Mouse (Mus musculus): ENCODE results near the gene Zfp518b.

DNA sequence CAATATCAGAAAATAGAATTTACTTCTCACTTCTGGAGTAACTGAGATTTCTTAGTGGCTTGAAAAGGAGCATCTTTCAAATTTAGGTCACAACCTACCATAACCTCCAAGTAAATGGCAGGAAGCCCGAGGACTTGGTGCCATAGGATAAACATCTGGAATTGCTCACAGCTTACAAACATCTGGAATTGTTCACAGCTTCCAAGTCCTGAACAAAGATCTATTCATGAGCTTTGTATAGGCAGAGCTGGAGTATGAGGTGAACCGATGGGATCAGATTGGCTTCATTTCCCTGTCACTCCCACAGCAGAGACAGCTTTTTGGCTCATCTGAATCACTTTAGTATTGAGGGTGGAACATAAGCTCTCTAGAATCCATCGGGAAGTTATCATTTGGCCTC lies 65.7 kb downstream of the Zfp518b start:
- no peak for TF ChIP-seq CTCF (IDR thresholded peaks at IDR 0.05; ENCODE audit: control insufficient read depth, insufficient read depth, insufficient read length)
- TF ChIP-seq MAX (IDR thresholded peaks at IDR 0.05) = no peak
- no peak for TF ChIP-seq USF1 (IDR thresholded peaks at IDR 0.05; ENCODE audit: low read depth)
- TF ChIP-seq MYOG (IDR thresholded peaks at IDR 0.05; ENCODE audit: control insufficient read depth, extremely low read depth, insufficient read length) = no peak

All from C2C12 (cell line).